Mouse (Mus musculus): ENCODE measurements around the gene Slc6a3. TPM values are rescaled to one million over a fixed set of nuclear protein-coding genes. Genes with fewer than 3 reads are reported as not detected.

The Slc6a3 gene
- total RNA-seq (2022), result under 1 TPM in 3 of 4 experiments, not detected in 1; 0.13 to 0.52 (median 0.21) TPM

DNA sequence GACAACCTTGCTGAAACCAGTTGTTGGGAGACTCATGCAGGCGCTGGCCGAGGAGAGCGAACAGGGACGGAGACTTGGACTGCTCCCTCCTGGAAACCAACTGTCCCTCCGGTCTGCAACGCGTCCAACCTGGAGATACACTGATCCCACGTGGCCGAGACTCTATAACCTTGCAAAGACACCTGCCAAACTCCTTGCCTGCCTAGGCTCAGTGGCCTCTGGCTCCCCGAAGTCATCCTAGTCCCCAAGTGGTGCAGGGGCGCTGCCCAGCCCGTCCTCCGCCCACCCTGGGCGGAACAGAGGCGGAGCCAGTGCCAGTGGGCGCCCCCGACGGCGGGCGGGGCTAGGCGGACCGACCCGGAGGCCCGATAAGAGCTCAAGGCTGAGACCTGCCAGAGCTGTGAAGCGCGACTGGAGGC lies at the start of gene Slc6a3:
TSS of gene Slc6a3 (plus strand) at position 345 of the 419 bp plus-strand sequence.
- DNase-seq (ENCODE audit: low spot score in 2 of 2), result no peak

DNA sequence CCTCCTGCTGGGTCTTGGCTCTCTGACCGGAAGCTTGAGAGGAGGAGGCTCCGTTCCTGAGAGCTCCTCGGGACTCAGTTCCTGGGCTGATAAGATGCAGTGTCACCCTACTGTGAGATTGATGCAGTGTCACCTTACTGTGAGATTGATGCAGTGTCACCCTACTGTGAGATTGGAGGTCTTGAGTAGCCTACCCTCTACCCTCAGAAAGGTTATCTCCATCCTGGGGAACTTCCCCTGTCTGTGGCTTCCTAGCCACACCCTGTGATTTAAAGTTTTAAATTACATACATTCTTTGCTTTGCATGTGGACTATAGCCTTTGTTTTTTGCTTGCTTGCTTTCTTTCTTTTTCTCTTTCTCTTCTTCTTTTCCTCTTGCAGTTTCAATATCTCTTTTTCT lies 48.4 kb upstream of the Slc6a3 start:
- DNase-seq (ENCODE audit: low spot score in 2 of 2), result no peak

DNA sequence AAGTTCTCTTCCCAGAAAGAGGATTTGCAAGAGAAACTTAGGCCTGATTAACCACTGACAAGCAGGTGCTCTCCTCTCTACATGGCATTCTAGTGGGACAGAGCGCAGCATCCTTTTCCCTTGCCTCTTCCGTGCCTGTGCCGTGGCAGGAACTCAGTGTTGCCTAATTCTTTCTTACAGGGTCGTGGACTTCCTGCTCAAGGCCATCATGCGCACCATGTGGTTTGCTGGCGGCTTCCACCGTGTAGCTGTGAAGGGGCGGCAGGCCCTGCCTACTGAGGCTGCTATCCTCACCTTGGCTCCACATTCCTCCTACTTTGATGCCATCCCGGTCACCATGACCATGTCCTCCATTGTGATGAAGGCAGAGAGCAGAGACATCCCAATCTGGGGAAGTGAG lies 47.8 kb upstream of the Slc6a3 start:
- DNase-seq (ENCODE audit: low spot score in 2 of 2), result no peak

DNA sequence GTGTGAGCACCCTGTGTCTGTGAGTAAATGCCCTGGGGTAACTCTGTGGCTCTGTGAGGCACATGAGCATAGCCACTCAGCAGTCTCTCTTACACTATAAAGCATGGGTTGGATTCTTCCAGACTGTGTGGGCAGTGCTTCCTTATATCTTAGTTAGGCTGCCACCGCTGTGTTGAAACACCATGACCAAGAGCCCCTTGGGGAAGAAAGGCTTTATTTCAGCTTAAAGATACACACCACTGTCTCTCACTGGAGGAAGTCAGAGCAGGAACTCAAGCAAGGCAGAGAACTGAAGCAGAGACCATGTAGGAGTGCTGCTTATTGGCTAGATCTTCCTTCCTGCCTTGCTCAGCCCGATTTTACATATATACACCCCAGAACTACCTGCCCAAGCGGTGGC lies 46.6 kb upstream of the Slc6a3 start:
- DNase-seq (ENCODE audit: low spot score in 2 of 2), result no peak

- DNase-seq (ENCODE audit: low spot score in 2 of 2), result no peak
Measured at GRCm38 (mm10) chr13:73490564-73491170, 45.9 kb upstream of the Slc6a3 start.

GRCm38 (mm10) chr13:73493183-73493582 lies 43.4 kb upstream of the Slc6a3 start:
- DNase-seq (ENCODE audit: low spot score in 2 of 2), result no peak

DNA sequence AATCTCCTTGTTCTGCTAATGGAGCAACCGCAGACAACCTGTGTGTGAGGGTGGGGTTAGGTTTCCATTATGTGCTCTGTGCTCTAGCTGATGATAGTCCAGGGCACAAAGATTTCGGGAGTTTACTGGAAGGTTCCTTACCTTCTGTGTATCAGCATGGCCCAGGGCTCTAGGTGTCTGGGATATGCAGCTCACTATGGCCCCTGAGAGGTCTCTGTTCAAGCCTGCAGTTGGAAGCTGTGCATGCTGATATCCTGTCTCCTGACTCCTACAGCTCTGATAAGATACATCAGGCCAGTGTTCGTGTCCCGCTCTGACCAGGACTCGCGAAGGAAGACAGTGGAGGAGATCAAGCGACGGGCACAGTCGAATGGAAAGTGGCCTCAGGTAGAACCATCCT lies 42.0 kb upstream of the Slc6a3 start:
- no peak for DNase-seq (ENCODE audit: low spot score in 2 of 2)

GRCm38 (mm10) chr13:73496137-73496536 lies 40.4 kb upstream of the Slc6a3 start:
- DNase-seq (ENCODE audit: low spot score in 2 of 2), result no peak

GRCm38 (mm10) chr13:73499893-73500604 lies 36.5 kb upstream of the Slc6a3 start:
- DNase-seq (ENCODE audit: low spot score in 2 of 2), result no peak

GRCm38 (mm10) chr13:73502719-73503118 lies 33.8 kb upstream of the Slc6a3 start:
- DNase-seq (ENCODE audit: low spot score in 2 of 2), result no peak

DNA sequence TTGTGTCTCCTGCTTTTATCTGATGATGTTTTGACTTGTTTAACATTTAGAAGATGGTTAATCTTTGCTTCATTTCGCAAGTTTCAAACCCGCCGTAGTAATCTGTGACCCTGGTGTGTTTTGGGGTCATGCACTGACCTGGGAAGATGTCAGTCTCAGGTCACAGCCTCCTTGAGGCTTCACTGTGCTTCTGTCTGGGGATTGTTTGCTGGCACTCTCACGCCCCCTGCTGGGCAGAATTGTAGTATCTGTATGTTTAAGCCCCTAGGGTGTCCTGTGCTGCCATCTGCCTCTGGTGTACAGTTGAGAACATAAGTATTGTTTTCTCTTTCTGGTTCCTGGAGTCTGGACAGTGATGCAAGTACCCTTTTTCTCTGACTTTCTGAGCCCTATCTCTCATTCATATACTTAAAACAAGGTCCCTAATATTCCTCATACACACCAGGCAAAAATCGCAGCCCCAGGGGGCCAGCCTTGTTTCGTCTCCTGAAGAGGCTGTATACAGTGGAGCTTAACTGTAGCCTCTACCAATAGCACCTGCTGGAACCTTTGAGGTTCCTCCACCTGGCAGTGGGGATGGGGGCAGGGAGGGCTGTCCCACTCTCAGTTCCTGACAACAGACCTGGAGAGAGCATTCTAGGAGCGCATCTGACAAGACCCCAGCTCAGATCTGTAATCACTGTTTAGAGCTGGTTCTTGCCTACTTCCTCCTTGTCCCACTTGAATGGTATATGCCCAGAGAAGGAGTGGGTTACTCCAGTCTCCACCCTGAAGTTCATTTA lies 30.7 kb upstream of the Slc6a3 start:
- peak; percentile 63 to 89 for DNase-seq (ENCODE audit: low spot score in 2 of 2)

GRCm38 (mm10) chr13:73508817-73509550 lies 27.6 kb upstream of the Slc6a3 start:
- DNase-seq (ENCODE audit: low spot score in 2 of 2), result no peak

DNA sequence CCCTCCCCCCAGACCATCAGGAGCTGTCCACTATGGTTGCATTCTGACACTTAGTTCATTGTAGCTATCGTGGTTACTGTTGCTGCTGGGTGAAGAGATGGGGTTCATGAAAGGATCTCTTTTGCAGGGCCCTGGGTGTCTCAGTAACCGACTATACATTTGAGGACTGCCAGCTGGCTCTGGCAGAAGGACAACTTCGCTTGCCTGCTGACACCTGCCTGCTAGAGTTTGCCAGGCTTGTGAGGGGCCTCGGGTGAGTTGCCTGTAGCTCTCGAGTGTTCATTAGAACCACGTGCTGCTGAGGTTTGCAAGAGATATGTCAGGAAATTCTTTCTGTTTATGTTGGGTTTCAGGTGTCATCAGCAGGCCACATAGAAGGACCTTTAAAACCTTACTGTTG lies 26.7 kb upstream of the Slc6a3 start:
- DNase-seq (ENCODE audit: low spot score in 2 of 2), result no peak

DNA sequence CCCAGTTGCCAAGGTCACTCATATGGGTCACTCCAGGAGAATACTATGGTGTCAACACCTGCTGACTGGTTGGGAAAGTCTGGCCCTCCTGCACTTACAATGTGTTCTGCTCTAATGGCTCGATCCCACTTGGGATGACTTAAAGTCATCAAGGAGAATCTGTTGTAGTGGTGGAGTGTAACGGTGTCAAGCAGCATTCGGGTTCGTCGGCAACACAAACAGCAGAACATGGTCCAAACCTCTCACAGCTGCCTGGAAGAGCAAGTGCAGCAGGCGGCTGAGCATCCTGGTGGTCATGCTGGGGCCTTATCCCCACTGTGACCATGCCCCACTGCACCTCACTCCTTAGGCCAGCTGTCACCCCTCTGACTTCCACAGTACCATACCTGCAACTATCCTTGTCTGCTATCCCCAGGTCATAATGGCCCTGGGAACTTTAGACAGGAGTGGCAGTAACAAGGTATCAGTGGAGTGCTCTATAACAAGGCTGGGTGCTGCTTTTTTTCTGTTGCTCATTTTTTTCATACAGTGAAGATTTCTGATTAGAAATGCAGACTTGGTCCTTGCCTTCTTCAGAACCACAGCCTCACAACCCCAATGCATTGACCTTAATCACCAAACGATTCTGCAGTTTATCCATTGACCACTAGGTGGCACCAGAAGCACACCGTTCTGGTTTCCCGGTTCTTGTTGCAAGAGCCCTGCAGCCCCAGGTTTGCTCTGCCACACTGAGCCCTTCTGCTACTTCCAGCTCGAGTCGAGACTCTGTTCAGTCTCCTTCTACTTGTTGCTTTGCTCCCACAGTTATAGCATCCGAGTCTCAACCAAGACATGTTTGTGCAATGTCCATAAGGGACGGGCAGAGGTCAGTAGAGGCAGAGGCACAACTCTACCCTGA lies 23.5 kb upstream of the Slc6a3 start:
- peak; percentile 64 to 84 for DNase-seq (ENCODE audit: low spot score in 2 of 2)

DNA sequence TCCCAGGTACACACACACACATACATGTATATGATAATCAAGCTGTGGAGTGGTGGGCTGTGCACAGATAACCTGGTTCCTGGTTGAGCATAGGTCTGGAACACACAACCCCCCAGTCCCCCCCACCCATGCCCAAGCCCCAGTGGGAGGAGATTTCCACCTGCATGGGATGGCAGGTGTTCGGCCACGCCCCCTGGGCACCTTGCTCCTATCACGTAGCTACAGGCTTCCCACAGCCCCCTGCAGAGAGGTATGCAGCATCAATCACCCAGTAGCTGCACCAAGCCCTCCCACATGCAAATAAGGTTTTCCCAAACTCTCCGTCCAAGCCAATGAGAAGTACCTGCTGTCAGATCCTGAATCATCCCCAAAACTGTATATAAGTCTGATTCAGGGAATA lies 19.7 kb upstream of the Slc6a3 start:
- no peak for DNase-seq (ENCODE audit: low spot score in 2 of 2)

GRCm38 (mm10) chr13:73533716-73534115 lies 2.8 kb upstream of the Slc6a3 start:
- no peak for DNase-seq (ENCODE audit: low spot score in 2 of 2)

DNA sequence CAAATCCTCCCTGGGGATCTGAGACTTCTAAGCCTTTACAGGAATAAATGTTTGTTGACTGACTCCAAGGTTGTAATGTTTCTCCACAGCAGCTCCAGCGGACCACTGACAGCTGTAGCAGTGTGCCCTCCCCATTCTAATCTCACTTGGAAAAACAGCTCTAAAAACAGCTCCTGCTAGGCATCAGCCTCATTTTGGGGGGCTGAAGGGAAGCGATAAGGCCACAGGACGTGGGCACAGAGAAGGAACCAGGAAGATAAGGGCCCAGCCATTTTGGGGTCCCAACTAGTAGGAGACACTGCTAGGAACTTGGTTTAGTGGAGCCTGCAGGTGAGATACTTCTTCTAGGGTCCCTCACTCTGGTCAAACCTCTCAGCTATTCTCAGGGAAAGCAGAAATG lies 1.3 kb upstream of the Slc6a3 start:
- DNase-seq (ENCODE audit: low spot score in 2 of 2), result no peak

DNA sequence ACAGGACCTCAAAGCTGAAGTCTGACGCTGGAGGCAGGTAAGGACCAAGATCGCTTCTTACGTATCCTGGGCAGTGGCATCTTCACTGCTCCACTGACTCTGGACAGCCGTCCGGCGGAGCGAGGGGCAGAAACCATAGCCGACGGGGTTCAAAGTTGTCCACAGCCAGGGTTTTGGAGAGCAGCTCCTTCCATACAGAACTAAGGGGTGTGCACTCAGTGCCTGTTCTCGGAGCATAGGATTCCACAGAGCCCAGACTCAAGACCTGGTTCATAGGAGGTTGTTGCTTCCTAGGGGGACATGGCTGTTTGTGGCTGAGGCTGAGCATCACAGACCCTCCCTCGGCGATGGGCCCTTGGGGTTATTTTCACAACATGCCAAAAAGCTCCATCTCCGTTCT lies 277 bp downstream of the Slc6a3 start:
- DNase-seq (ENCODE audit: low spot score in 2 of 2), result no peak

DNA sequence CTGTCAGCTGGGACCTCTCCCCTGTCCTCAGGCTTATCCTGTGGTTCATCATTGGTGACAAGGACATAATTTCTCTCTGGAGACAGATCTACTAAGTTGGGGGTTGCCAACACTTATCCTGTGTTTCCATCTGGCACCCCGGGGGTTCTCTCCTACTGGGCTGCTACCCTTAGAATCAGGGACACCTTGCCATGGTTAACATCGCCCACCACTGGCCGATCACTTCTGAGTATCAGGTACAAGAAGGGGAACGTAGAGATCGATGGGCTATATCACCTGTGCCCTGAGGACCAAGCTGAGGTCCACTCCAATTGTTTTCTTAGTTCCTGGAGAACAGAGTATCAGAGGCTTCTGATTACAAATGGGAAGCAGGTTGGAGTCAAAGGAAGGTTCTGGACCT lies 27.7 kb downstream of the Slc6a3 start:
- no peak for DNase-seq (ENCODE audit: low spot score in 2 of 2)

- no peak for DNase-seq (ENCODE audit: low spot score in 2 of 2)
Measured at GRCm38 (mm10) chr13:73575051-73575450, 38.5 kb downstream of the Slc6a3 start.

DNA sequence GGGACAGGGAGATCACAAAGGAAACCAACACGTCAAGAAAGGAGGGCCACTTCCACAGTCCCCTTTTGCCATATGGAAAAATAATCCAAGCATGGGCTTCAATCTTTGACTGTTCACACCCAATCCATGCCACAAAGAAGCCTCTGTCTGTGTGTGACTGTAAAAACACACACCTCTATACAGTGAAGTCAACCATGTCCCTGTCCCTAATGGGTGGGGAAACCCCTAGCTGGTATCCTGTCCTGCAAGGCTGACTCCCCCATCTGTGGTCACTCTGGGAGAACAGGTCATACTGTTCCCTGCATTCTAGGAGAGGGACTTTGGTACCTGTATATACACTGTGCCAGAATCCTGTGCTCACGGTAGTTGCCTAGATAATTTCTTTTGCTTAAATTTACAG lies 40.7 kb downstream of the Slc6a3 start:
- no peak for DNase-seq (ENCODE audit: low spot score in 2 of 2)

Measured in layer of hippocampus, adult 8-10 months (tissue).